Mouse (Mus musculus): ENCODE measurements at regions not wholly inside any gene's neighbourhood (a gene's known extent, or its start where the extent isn't known, plus 50 kb on each side); places are given as distances from the start of the nearest gene placed in this dataset.

GRCm38 (mm10) chr7:145135971-145136370 is 71.9 kb downstream of the 1810010D01Rik start:
- DNase-seq, result no peak

- DNase-seq, result no peak
Measured at GRCm38 (mm10) chr7:145132506-145132905, 75.4 kb downstream of the 1810010D01Rik start.

DNA sequence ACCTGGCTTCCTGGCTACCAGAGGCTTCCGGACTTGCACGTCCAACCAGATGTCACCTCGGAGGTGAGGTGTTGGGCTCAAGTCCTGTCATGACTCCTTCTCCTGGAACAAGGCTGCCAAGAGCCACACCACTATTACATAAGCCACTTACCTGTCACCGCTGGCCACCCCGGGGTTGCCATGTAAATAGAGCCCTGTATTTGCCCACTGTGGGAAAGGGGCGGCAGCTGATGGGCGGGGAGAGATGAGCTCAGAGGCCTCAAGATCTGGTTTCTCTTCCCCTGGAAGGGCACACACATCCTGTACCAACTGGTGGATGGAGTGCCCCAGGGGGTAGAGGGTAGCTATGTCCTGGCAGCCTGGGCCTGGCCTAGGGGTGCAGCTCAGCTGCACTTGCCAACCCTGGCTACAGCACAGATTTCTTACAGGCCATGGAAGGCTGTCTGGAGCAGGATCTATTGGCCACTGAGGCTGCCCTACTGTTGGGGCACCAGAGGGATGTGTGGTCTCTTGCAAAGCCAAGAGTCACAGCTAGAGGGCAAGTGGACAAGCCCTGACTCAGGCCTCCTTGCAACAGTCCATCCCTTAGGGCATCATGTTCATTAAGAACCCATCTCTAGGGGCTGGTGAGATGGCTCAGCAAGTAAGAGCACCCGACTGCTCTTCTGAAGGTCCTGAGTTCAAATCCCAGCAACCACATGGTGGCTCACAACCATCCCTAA is 76.3 kb downstream of the 1810010D01Rik start:
- peak; percentile 81 for DNase-seq

GRCm38 (mm10) chr7:145129971-145130370 is 77.9 kb downstream of the 1810010D01Rik start:
- DNase-seq, result peak; percentile 47

- DNase-seq, result no peak
Measured at GRCm38 (mm10) chr7:145127661-145128060, 80.3 kb downstream of the 1810010D01Rik start.

DNA sequence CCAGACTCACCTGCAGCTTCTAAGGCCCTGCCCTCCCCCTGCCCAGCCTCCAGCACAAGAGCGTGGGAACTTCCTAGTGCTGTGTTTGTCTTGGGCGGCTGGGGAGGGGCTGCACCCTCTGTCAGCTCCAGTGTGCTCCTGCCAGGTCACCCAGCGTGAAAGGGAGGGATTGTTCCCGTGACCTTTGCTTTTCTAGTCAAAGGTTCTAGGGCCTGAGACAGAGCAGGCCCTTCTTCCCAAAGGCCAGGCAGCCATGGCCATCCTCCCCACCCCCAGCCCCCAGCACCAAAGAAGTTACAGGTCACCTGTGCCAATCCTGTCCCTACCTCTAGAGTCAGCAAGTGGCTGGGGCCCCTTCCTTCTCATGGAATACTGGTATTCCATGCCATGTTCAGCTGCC is 80.7 kb downstream of the 1810010D01Rik start:
- DNase-seq, result peak; percentile 41

- DNase-seq, result no peak
Measured at GRCm38 (mm10) chr7:145123996-145124601, 83.8 kb downstream of the 1810010D01Rik start.

GRCm38 (mm10) chr7:145122471-145122870 is 85.4 kb downstream of the 1810010D01Rik start:
- peak; percentile 36 for DNase-seq

DNA sequence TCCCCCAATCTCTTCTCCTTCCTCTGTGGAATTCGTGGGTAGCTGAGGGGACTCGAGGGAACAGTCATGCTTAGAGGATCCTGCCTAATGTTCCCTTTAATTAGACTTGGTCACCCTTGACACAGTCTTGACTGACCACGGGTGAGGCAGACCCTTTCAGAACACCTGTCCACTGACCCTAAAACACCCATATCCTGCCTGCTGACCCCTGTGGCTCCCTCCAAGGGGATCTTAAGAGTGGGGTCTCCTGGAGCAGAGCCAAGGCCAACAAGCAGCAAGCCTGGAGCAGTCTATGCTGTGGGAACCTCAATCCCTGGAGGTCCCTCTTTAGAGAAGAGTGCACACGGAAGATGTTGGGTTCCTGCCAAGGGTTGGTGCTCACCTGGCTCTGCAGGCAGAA is 89.5 kb downstream of the 1810010D01Rik start:
- DNase-seq, result no peak

GRCm38 (mm10) chr7:145114660-145115059 is 93.3 kb downstream of the 1810010D01Rik start:
- DNase-seq, result peak; percentile 65

- DNase-seq, result no peak
Measured at GRCm38 (mm10) chr7:145114145-145114544, 93.8 kb downstream of the 1810010D01Rik start.

DNA sequence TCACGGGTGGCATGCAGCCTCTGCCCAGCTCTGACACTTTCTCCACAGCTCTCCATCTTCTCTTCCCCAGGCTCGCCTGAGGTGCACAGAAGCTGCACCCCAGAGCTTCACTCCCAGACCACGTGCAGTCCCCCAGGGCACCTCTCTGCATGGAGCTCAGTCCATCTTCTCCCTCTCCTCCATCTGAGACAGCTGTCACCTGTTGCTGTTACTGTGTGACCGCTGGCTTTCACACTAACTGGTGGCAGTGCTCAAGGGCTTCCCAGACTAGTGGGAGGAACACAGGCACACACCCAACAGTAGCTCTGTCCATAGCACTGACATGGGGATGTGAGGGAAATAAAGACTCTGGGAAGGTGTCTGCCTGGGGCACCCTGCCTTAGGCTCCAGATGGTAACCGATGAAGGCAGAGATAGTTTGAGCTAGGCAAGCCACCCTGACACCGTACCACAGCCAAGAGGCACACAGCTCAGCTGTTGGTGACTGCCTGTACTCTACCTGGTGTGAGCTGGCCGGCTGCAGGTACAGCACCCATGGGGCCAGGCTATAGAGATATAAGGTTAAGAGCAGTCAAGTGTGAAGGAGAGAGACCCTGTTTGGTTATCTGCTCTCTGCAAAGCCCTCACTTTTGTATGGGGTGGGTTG is 94.9 kb downstream of the 1810010D01Rik start:
- DNase-seq, result no peak

- DNase-seq, result peak; percentile 26
Measured at GRCm38 (mm10) chr7:145112146-145112830, 95.6 kb downstream of the 1810010D01Rik start.

DNA sequence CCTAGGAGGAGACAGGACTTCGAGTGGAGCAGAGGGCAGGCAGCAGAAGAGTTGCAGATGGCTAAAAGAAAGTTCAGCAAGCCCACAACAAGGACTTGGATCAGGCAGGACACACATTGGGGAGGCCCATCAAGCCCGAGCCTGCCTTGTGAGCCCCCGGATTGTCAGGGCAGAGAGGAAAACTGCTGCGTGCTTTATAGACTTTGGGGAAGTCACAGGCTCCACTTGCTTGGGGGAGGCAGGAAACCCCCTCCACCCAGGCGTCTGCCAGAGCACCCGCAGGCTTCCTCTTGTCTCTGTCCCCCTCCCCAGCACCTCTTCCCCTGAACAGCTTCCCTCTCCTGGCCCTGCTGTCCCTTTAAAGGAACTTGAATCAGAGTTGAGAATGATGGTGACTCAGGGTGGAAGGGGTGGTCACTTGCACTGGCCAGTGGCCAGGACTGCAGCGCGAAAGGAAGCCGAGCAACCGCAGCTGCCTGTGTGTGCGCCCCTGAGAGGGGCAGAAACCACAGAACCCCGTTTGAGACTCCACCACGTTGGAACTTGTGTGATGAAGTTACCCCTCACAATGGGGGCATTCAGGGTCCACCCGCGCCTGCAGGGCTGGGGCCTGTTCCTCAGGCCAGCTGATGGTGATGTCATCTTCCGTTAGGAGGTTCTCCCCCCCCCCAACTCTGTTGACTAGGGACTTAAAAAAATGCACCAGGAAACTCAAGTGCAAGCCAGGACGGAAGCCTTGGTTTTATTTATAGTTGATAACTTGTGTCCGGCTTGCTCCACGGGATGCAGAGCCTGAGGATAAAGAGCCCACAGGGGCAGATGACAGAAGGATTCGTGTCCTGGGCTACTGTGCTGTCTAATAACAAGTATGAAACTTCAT is 96.4 kb downstream of the 1810010D01Rik start:
- peak; percentile 87 for DNase-seq

GRCm38 (mm10) chr7:145110657-145111251 is 97.2 kb downstream of the 1810010D01Rik start:
- peak; percentile 82 for DNase-seq

DNA sequence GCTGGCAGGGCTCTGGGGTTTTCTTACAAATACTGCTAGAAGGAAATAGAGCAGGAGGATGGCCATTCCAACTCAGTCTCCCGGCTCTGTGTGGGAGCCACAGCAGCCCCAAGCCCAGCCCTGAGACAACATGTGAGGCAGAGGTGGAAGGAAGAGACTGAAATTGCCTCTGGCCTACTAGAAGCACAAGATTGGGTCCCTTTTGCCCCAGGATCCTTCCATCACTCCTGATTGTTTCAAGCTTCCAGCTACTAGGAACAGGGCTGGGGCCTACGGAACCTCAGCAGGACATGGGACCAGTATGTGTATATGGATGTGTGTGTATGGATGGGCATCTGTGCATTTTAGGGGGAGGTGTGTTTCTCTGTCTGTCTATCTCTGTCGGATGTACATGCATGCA is 97.9 kb downstream of the 1810010D01Rik start:
- no peak for DNase-seq

DNA sequence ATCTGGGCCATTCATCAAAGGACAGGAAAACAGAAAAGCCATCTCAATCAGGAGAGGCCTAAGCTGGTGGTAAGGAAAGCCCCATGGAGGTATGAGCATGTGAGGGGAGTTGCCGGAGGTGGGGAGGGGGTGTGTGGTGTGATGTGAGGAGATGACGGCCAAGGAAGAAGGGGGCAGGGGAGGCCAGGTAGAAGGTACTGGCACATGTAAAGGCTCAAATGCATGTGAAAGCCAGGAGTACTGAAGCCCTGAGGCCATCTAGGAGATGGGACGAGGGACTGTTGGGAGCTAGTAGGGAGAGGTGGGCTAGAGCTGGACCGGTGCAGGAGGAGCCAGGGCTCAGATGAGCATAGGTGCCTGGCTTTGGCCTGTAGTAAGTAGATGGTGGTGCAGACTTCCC is 98.4 kb downstream of the 1810010D01Rik start:
- DNase-seq, result no peak

DNA sequence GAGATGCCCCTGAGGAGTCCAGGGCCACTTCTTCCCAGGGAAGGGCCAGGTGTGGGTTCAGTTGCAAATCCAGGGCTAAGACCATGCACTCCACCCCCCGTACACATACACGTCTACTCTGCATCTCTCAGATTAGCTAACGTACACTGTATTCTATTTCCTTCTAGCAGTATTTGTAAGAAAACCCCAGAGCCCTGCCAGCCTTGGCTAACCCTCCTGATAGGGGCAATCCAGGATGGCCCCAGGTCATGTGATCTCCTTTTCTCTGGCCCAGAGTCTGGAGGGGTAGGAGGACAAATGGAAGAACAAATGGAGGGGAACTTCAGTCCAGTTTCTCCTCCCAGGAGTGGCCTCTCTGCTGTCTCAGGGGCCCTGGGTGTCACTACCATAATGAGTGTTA is 98.9 kb downstream of the 1810010D01Rik start:
- DNase-seq, result no peak

DNA sequence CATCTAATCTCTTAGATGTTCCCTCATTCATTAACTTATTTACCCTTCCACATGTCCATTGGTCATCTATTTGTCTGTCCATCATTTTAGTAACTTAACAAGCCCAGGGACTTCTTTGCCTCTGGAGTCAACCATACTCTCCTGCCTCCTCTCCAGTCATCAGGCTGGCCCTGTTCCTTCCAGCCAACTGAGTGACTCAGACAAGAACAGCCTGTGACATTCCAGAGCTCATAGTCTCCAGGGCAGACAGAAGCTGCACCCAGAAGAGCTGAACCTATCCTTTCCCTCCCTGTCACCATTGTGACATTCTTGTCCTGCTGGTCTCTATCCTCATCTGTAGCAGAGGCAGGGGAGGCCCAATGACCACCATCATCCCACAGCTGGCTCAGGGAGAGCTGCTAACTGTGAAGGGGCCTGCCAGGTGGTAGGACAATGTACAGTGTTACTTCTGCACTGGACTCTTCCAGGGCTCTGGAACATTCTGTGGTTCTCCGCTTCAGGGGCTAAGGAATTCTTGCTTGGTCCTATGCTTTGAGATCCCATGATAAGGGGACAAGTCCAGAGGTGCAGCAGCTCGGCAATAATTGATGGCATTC is 100.2 kb downstream of the 1810010D01Rik start:
- peak; percentile 59 for DNase-seq

DNA sequence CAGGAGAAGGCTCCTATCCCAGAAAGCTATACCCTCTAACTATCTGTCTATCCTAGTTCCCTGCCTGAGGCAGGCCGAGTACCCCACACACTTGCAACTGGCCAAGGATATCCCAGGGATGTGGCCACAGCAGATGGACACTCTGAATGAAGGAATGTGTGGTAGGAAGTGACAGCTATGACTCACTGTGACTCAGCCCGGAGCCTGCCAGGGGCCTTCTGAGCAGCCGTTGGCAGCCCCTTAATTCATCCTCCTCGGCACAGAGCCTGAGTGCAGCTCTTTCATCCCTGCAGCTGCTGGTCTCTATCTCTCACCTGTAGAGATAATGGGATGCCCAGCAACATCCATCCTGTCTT is 101.4 kb downstream of the 1810010D01Rik start:
- DNase-seq, result peak; percentile 58

- DNase-seq, result no peak
Measured at GRCm38 (mm10) chr7:145105831-145106493, 102.0 kb downstream of the 1810010D01Rik start.
